Mouse (Mus musculus): Measurements from ENCODE around the gene C1qb.

C1qb gene

DNA sequence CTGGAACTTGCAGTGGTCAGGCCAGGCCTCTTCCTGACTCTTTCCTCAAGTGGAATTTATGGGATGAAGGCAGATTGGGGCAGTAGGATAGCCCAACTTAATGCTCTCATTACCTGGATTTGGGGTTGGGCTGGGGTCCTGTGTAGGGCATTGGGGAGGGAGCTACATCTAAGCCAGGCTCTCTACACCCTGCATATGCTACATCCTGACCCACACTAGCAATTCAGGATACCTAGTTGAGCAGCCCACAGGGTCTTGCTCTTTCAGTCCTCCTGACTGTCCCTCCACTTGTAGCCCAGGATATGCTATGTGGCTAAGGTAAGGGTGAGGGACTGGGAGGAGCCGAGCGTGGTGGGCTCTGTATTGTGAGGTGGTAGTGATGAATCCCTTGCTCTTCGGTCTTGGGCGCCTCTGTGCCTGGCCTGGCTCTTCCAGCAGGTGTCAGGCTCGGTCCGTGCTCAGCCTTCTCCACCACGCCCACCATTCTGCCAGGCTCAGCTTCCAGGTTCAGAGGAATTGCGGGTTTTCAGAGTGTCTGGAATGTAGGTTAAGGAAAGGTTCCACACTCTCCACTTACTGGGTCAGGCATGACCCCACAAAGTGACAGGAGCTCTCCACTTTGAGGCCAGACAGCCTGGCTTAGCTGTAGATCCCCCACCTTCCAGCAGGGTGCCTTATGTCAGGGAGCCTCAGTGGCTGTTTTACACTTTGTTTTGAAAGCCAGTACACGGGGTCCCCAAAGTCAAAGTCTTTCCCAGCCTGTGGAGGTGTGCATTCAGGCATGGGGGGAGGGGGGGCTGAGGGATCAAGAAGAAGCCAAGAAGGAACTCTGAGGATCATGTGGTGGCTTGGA, 7.9 kb upstream of the C1qb start:
- DNase-seq (ENCODE audit: low spot score), result no peak

DNA sequence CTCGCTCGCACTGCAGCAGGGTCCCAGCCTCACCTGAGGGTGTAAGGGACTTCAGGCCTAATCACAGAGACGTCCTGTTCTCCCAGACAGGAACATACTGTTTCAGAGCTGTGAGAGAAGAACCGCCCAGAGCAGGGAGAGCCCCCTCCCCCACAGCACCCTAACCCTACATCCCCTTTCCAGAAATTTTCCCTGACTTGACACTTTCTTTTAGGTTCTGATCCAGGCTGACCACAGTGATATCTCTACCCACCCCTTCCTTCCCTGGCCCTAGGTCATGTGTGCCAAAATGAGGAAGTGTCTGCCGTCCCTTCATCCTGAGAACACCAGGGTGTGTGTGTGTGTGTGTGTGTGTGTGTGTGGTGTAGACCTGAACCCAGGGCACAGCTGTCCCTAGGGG, 6.8 kb upstream of the C1qb start, which contains the start of gene C1qc:
TSS of gene C1qc (minus strand) at position 255 of the 400 bp plus-strand sequence.
- DNase-seq (ENCODE audit: low spot score), result no peak

DNA sequence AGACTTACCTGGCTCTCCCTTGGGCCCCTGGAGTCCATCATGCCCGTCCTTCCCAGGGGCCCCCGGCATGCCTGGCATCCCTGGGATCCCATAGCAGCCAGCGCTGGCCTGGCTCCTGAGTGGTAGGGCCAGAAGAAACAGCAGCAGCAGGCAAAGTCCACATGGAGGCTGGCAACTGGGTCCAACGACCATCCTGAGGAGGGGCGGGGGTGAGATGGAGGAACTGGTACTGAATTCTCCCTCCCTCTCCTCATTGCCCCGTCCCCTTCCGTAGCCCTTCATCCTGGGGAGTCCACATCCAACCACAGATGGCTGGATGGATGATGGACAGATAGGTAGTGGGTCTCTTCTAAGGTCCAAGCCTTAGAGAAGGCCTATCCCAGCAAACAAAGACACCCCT, 6.4 kb upstream of the C1qb start:
- DNase-seq (ENCODE audit: low spot score), result no peak

DNA sequence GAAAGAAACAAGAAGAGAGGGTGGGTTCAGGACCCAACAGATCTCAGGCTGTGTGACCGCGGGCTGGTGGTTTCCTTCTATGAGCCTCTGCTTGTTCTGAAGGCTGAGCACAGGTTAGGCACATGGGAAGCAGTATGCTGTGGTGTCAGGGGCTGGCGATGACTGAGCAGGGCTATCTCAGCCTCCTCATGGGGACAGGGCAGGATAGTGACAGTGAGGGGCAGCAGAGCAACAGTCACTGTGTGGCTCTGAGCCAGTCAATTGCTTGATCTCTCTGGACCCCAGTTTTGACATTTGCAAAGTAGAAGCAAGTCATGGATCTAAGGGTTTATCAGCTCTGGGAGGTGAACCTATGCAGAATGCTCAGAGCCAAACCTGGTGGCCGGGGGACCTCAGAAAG, 5.1 kb upstream of the C1qb start:
- no peak for DNase-seq (ENCODE audit: low spot score)

DNA sequence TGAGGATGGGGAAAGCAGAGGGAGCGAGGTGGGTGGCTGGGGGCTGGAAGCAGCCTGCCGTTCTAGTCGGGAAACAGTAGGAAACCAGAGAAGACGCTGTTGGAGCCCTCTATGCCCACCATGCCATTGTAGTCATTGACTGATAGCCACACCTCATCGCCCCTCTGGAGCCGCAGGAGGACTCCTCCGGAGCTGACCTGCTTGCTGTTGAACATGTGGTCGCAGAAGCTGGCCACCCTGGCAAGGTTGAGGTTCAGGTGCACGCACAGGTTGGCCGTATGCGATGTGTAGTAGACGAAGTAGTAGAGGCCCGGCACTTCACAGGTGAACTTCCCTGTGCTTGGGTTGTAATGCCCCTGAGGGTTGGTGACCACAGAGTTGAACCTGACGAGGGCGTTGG, 4.0 kb upstream of the C1qb start:
- DNase-seq (ENCODE audit: low spot score), result no peak

DNA sequence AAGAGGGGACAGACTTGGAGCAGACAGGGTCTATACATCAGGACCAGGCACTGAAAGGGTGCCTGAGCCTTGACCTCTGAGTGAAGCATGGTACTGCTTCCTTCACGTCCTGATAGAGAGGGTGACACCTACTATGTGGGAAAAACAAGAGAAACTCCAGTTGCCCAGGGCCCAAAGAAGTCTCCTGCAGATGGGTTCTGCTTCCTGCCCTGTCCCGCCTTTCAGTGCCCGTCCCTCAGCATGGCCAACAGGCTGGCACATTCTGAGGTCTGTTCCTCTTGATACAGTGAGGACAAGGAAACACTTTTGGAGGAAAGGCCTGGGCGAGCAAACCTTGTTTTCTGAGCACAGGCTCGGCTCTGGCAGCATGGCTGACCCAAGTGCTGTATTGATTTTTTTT, 1.7 kb upstream of the C1qb start:
- no peak for DNase-seq (ENCODE audit: low spot score)

DNA sequence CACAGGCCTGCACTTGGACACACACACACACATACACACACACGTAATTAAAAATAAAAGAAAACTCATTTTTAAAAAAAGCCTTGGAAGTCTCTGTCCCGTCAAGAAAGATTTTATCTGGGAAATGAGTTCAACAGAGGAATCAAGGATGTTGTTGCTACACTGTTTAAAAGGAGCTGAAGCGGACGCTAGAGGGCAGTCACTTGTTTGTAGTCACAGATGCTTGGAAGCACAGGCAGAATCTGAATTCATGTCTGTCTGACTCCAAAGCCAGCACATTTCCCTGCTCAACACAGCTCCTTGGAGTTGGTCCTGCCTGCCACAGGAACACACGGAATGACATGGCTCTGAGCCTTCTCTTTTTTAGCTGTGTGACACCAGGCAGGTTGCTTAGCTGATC, 7.4 kb downstream of the C1qb start:
- no peak for DNase-seq (ENCODE audit: low spot score)

DNA sequence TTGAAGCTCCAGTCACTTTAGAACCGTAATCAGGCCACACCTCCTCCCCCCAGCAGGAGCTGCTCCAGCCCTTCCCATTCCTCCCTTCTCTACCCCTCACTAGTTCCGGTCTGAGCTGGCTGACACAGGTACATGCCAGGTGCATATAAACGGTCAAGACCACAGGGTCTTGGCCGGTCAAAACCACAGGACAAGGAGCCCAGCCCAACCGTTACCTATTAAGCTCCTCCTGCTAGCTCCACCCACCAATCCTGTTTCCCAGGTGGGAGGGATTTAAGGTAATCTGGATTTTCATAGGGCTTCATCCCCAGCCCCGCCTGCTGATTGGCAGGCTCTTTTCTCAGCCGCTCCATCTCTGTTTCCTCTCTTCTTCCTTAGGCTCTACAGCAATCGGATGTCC, 7.8 kb downstream of the C1qb start:
- DNase-seq (ENCODE audit: low spot score), result no peak

DNA sequence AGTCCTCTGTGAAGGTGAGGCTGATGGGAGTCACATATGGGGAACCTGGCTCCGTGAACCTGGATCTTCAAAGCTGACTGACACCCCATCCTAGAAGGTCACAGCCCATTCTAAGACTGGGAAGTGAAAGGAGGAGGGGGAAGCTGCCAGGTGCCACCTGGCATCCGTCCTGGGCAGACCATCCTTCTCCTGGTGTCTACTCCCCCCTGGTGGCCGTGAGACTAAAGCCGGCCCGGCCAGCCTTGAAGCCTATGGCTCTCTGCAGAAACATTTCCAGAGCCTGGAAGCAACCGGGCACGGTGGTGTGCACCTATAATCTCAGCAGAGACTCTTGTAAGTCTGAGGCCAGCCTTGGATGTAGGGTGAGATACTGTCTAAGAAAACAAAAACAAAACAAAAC, 9.0 kb downstream of the C1qb start:
- no peak for DNase-seq (ENCODE audit: low spot score)

DNA sequence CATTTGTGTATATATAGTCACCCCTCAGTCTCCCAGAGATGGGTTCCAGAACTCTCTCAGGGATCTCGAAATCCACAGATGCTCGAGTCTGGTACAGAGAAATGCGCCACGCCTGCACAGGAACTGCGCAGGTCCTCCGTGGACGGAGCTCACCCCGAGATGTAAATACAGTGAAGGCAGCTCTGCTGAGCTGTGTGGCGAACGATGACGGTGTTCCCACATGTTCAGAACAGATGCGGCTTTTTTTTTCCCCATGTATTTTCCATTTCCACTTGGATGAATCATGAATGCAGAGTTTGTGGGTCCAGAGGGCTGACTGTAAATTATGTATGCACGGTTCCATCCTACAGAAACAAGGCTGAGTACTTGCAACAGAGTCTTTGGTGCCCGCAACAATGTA, 11.0 kb downstream of the C1qb start:
- no peak for DNase-seq (ENCODE audit: low spot score)

DNA sequence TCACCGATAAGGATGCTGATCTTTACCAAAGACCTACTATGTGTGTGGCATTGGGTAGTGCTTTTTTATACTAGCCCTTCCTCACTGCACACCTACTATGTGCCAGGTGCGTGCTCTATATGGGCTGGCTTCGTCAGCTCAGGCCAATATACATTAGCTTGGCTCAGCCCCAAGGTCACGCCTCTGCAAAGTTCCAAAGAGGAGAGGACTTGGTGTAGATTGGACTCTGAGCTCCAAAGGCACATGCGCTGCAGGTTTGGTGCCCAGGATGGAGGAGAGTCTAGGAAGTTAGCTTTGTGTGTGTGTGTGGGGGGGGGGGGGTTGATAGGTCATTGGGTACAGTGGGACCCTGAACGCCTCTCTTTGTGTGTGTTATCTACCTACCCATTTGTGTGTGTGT, 17.6 kb downstream of the C1qb start:
- DNase-seq (ENCODE audit: low spot score), result no peak

DNA sequence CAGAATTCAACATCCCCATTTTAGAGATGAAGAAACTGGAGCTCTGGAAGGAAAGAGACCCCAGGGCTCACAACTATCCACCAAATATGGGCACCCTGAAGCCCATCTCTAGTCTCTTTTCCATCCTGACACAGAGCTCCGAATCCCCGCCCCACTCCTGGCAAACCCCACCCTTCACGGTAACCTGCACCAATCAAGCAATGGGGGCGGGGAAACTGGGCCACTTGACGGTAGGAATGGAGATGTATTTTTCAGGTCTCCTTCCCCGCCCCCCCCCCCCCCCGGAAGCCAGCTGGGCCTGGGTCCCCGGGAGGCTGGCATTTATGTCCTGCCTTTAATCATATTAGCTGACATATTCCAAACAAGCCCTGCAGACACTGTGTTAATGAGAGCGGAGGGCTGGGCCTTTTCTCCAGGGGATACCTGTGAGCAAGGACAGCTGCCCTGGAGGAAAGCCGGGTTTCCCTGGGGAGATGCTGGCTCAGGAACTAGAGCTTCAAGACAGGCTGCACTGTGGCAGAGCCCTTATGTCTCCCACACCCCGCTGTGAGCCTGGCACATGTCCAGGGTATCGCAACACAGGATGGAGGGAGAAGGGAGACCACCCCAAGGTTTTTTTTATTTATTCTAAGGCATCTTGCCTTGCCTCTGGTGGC, 18.2 kb downstream of the C1qb start:
- no peak for DNase-seq (ENCODE audit: low spot score)

DNA sequence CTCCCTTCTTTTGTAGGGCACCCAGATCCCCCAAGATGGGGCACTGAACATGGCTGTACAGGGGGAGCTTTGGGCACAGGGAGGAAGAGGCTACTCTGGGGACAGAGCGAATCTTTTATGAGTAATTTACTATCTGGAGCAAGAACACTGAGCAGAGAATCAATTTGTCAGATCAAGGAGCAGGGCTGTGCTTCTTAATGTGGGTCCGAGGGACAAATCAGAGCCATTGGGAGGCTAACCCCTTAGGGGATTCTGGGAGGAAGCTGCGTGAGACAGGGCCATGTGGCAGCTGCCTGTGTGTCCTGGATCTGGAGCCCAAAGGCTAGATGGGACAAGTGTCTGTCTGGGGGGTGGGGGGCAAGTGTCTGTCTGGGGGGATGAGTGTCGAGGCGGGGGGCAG, 20.5 kb downstream of the C1qb start:
- no peak for DNase-seq (ENCODE audit: low spot score)

DNA sequence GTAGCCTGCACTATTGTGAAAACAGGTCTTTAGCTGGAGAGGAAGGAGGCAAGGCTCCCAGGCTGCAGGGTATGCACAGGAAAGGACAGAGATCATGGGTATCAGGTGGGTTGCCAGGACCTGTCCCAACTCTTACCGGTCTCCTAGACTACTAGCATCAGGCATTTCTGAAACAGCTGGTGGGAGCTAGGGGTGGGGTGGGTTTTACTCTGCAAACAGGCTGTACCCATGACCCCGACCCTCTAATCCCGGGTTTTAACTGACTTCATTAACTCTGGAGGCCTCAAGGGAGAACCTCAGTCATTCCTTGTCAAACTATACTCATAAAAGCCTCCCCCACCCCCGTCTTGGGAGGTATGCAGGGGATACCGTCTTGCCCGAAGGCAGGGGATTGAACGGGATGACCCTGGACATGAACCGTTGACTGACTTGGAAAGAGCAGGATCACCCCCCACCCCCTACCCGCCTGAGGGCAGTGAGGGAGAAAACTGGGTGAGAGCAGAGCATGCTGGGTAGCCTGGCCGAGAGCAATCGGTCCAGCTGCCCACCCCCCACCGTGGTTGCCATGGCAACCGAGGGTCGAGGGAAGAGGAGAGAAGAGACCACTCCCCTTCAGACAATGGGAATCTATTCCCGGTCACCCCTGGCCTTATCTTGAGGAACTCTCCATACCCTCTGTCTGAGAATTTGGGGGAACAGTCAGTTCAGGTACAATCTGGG, 21.1 kb downstream of the C1qb start:
- DNase-seq (ENCODE audit: low spot score), result no peak

DNA sequence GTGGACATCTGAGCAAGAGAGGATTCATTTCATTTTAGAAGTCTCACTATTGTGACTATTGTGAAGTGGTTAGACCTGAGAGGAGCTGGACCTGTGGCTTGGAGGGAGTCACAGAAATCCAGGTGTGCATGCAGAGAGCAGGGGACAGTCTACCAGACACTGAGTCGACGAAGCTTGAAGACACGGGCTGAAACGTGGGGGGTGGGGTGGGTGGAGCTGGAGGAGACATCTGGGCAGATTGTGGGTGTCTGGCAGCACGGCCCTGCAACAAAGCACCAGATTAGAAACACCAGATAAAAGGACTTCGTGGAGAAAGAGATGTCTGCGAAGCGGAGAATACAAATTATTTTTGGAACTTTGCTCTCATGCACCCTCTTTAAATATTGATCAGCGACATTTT, 22.5 kb downstream of the C1qb start:
- no peak for DNase-seq (ENCODE audit: low spot score)

DNA sequence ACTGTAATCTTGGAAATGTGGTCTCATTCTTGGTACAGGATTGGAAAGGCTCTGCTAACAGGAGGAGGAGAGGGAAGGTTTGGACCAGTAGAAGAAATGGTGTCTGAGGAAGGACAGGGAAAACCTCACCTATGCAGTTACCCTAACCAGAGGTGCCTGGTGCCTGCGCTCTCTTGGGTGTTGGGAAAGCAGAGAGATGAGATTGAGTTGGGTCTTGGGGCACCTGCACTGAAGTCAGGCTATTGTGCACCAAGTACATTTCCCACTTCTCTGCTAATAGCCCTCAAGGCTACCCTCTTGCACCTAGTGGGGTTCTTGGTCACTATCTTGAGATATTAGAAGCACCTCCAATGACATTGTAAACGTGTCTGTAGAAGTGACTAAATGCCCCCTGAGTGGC, 23.6 kb downstream of the C1qb start:
- no peak for DNase-seq (ENCODE audit: low spot score)

DNA sequence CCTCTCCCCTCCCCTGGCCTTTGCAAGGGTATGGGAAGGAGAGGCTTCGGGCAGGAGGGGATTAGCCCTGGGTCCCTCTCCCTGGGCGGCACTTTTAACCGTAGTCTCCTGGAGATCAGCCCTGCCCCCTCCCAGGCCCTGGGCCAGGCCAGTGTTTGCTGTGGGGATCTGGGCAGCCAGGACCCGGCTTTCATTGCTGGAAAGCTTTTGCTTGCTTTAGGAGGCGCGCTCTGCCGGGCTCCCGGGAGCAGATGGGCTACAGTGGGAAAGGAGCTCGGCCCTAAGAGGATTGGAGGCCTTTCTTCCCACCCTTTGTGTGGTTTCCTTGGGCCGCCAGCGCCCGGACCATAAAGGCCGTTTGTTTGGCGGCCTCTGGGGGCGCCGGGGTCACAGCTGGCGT, 24.2 kb downstream of the C1qb start:
- no peak for DNase-seq (ENCODE audit: low spot score)

DNA sequence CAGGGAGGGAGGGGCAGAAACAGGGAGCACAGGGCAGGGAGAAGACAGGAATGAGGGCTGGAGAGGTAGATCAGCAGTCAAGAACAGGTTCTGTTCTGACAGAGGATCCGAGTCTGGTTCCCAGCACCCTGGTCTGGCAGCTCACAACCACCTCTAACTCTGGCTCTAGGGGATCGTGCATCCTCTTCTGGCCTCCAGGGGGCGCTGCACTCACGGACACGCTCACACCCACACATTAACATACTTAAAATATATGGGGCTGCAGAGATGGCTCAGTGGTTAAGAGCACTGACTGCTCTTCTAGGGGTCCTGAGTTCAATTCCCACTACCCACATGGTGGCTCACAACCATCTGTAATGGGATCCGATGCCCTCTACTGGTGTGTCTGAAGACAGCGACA, 26.0 kb downstream of the C1qb start:
- DNase-seq (ENCODE audit: low spot score), result no peak

DNA sequence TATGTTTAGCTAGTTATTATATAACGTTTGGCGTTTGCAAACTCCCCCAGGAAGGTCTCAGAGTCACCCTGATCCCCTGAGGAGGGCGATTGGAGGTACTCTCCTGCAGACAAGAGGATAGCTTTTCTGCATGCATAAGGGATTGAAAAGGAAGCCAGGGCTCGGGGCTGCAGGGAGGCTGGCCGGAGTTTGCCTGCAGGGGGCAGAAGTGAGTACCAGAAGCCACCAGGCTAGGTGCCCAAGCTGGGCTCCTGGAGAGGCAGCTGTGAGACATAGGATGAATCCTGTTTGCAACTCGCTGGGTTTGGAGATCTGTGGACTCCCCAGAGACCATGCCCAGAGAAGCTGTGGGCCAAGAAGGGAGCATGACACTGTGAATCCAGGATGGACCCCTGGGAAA, 30.9 kb downstream of the C1qb start:
- no peak for DNase-seq (ENCODE audit: low spot score)

DNA sequence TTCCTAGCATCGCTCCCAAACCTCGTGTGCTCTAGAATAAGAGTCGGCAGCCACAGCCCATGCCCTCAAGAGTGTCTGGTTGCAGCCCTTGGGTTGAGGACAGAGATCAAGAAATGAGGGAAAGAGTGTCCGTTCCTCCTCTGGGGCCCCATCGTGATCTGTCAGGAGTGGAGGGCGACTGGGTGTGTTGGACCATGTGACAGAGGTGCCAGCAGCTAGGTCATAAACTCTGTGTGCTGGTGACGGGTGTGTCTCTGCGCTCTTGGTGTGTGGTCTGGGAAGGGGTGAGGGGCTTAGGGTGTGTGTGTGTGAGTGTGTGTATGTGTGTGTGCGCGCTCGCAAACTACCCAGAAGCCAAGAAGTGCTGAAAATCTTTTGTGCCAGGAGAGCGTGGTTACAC, 33.0 kb downstream of the C1qb start:
- DNase-seq (ENCODE audit: low spot score), result no peak

DNA sequence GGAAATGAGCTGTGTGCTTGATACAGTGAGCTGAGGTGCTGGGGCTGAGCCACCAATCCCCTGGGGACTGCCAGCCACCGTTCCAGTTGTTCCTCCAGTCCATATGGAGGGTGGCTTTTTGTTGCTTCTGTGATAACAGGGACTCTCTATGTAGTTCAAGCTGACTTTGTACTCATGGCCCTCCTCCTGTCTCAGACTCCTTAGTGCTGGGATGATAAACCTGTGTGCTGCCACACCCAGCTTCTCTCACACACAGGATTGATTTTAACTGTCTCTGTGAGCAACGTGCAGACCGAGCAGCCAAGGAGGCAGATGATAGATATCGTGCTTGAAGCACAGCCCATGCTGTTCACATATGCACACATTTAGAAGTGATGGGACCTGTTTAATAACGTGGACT, 33.9 kb downstream of the C1qb start:
- no peak for DNase-seq (ENCODE audit: low spot score)

DNA sequence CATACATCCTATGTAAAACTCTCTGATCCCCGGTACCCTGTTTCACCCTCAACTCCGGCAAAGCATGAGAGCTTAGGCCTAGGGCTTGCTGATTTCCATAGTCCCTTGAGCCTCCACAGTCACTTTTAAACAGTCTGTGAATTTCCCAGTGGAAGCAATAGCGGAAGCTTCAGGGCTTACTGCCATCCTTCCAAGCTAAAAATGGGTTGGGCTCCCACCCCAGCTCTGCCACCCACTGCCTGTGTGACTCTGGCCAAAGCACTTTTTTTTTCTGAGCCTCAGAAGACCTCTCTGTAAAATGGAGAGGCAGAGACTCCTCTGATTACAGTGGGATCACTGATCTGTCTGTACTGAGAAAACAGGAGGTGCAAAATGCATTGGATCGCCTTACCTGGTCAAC, 37.4 kb downstream of the C1qb start:
- DNase-seq (ENCODE audit: low spot score), result no peak

DNA sequence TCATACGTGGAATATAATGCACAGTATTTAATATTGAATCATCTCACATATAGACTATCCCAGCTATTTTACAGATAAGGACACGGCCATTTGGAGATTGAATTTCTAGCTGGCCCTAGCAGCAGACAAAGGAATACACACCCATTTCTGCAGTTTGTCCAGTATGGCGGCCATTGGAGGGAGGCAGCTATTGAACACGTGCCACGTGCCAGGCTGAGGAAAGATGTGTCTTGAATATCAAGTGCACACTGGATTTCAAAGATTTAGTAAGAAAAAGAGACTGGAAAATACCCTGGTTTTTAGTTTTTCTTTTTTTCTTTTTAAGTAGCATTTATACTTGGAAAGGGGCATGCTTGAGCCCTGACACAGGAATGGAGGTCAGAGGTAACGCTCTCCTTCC, 38.8 kb downstream of the C1qb start:
- DNase-seq (ENCODE audit: low spot score), result no peak

Data from left cerebral cortex, adult 11 months (tissue).